Mouse (Mus musculus): ENCODE results near the gene Slc5a6. TPM values are rescaled to one million over a fixed set of nuclear protein-coding genes. Genes with fewer than 3 reads are reported as not detected.

The Slc5a6 gene
- total RNA-seq, 1 experiment from 2014 or later, result 19.7 TPM

GRCm38 (mm10) chr5:31000993-31001392 is 47.7 kb downstream of the Slc5a6 start:
- no peak for DNase-seq

GRCm38 (mm10) chr5:31000122-31000521 is 48.6 kb downstream of the Slc5a6 start:
- no peak for DNase-seq

- no peak for DNase-seq
Measured at GRCm38 (mm10) chr5:30999324-30999723, 49.4 kb downstream of the Slc5a6 start.

- peak; percentile 68 for DNase-seq
Measured at GRCm38 (mm10) chr5:30998306-30998705, 50.4 kb downstream of the Slc5a6 start.

GRCm38 (mm10) chr5:30994910-30995635 is 53.7 kb downstream of the Slc5a6 start:
- no peak for DNase-seq

- DNase-seq, result no peak
Measured at GRCm38 (mm10) chr5:30994074-30994473, 54.6 kb downstream of the Slc5a6 start.

GRCm38 (mm10) chr5:30992980-30993676 is 55.6 kb downstream of the Slc5a6 start:
- no peak for DNase-seq

Other genes starting within 250 kb of the Slc5a6 start
- gene Mapre3, start 234.3 kb downstream of the Slc5a6 start, total RNA-seq (2021), result 44.1 and 46.5 TPM in 2 replicates
- 48.5 and 55.1 TPM in 2 replicates for gene Tmem214, start 180.9 kb downstream of the Slc5a6 start, total RNA-seq (2021)
- 10.4 and 11.7 TPM in 2 replicates for gene Agbl5, start 160.2 kb downstream of the Slc5a6 start, total RNA-seq (2021)
- 210 and 212 TPM in 2 replicates for gene Ost4, start 141.1 kb downstream of the Slc5a6 start, total RNA-seq (2021)
- gene Emilin1, start 135.5 kb downstream of the Slc5a6 start, total RNA-seq (2021), result 46.2 and 51.0 TPM in 2 replicates
- gene Khk, start 127.5 kb downstream of the Slc5a6 start, total RNA-seq (2021), result 48.4 and 70.5 TPM in 2 replicates
- gene Cgref1, start 103.3 kb downstream of the Slc5a6 start, total RNA-seq (2021), result 0.56 and 0.86 TPM in 2 replicates
- gene Preb, start 88.6 kb downstream of the Slc5a6 start, total RNA-seq (2021), result 117 and 128 TPM in 2 replicates
- gene Tcf23, start 80.3 kb downstream of the Slc5a6 start, total RNA-seq (2021), result 1.1 and 1.2 TPM in 2 replicates
- gene Atraid, start 612 bp downstream of the Slc5a6 start, total RNA-seq (2021), result 116 and 121 TPM in 2 replicates
- gene Cad, start 5.9 kb upstream of the Slc5a6 start, total RNA-seq (2021), result 31.0 and 37.3 TPM in 2 replicates
- gene Dnajc5g, start 57.4 kb upstream of the Slc5a6 start, total RNA-seq (2021), result not detected in 2 replicates
- 0.49 and 0.74 TPM in 2 replicates for gene Slc30a3, start 59.3 kb upstream of the Slc5a6 start, total RNA-seq (2021)
- gene Trim54, start 67.8 kb upstream of the Slc5a6 start, total RNA-seq (2021), result not detected in 2 replicates
- not detected in 2 replicates for gene Ucn, start 89.9 kb upstream of the Slc5a6 start, total RNA-seq (2021)
- gene Mpv17, start 105.3 kb upstream of the Slc5a6 start, total RNA-seq (2021), result 41.7 and 46.4 TPM in 2 replicates
- gene Gm29609, start 131.0 kb upstream of the Slc5a6 start, total RNA-seq (2021), result 1.7 and 1.9 TPM in 2 replicates
- 54.3 and 58.6 TPM in 2 replicates for gene Gtf3c2, start 131.2 kb upstream of the Slc5a6 start, total RNA-seq (2021)
- 85.0 and 95.4 TPM in 2 replicates for gene Snx17, start 144.3 kb upstream of the Slc5a6 start, total RNA-seq (2021)
- 42.7 and 64.9 TPM in 2 replicates for gene Eif2b4, start 144.5 kb upstream of the Slc5a6 start, total RNA-seq (2021)
- 25.8 and 27.9 TPM in 2 replicates for gene Zfp513, start 153.4 kb upstream of the Slc5a6 start, total RNA-seq (2021)
- 117 and 121 TPM in 2 replicates for gene Ppm1g, start 171.8 kb upstream of the Slc5a6 start, total RNA-seq (2021)
- 79.7 and 87.7 TPM in 2 replicates for gene Nrbp1, start 191.9 kb upstream of the Slc5a6 start, total RNA-seq (2021)
- gene Gm9970, start 192.3 kb upstream of the Slc5a6 start, total RNA-seq (2021), result not detected in 2 replicates
- 2.7 and 4.8 TPM in 2 replicates for gene Krtcap3, start 202.8 kb upstream of the Slc5a6 start, total RNA-seq (2021)
- gene Ift172, start 242.2 kb upstream of the Slc5a6 start, total RNA-seq (2021), result 36.0 and 41.5 TPM in 2 replicates
- gene Fndc4, start 247.2 kb upstream of the Slc5a6 start, total RNA-seq (2021), result 10.9 and 12.2 TPM in 2 replicates
- gene Gckr, start 248.5 kb upstream of the Slc5a6 start, total RNA-seq (2021), result 1.6 and 13.8 TPM in 2 replicates